Mouse (Mus musculus) liver, embryonic 14.5 days (tissue): ENCODE results near the gene Vmn1r65. TPM values are rescaled to one million over a fixed set of nuclear protein-coding genes. Genes with fewer than 3 reads are reported as not detected.
"Not testable (repeated sequence)": the region's sequence is repeated elsewhere in the genome, so short reads cannot be mapped to it uniquely, and the experiment has no call there.

Experiments used
- ATAC-seq: fragments of 200-750 bp; cut with Nextera tagmentation; 2 replicates; pipeline ENCODE4 v1.8.0; 2017; ENCODE audit warnings: moderate number of reproducible peaks, mild to moderate bottlenecking, moderate library complexity; ENCODE audit not compliant: insufficient read depth
- DNase-seq, 3 experiments: peaks; one replicate each; pipeline ENCODE4 v3.0.0-alpha.2; 2012 to 2013; ENCODE audit warnings: low read depth in 3 of 3, low spot score in 3 of 3
- H3K27ac ChIP-seq: fragments of 300-500 bp; sonication (generic); 2 replicates; pipeline ENCODE4 v1.5.1; 2014; ENCODE audit warnings: moderate library complexity, mild to moderate bottlenecking, control low read depth, inconsistent platforms
- H3K27me3 ChIP-seq: fragments of 300-500 bp; sonication (generic); 2 replicates; pipeline ENCODE4 v1.6.1; 2014; ENCODE audit warnings: mild to moderate bottlenecking, low read length, moderate library complexity; ENCODE audit not compliant: control insufficient read depth, insufficient read depth
- H3K36me3 ChIP-seq: fragments of 300-500 bp; sonication (generic); replicated peaks from 2 replicates; pipeline ENCODE4 v1.6.1; 2014; ENCODE audit warnings: low read depth; ENCODE audit not compliant: control insufficient read depth, insufficient read depth
- H3K4me1 ChIP-seq, 2 experiments: fragments of 200-500 bp in 1 of 2; fragments of 300-500 bp in 1 of 2; sonication (generic) in 1 of 2; replicated peaks; 2 replicates each; pipeline ENCODE4 v1.6.1; 2012 to 2014; ENCODE audit warnings: antibody characterized with exemption in 1 of 2, inconsistent platforms in 1 of 2, low read length in 1 of 2; ENCODE audit not compliant: control insufficient read depth in 2 of 2, insufficient read depth in 2 of 2
- H3K4me2 ChIP-seq: fragments of 300-500 bp; sonication (generic); 2 replicates; pipeline ENCODE4 v1.6.1; 2014; ENCODE audit warnings: low read depth, mild to moderate bottlenecking, control low read depth, moderate library complexity
- H3K4me3 ChIP-seq, 2 experiments: fragments of 200-500 bp in 1 of 2; fragments of 300-500 bp in 1 of 2; sonication (generic) in 1 of 2; 2 replicates each; pipeline ENCODE4 v1.5.1; 2012 to 2014; ENCODE audit warnings: low read depth in 2 of 2, low read length in 2 of 2, mild to moderate bottlenecking in 2 of 2, control low read depth in 1 of 2, inconsistent platforms in 1 of 2, moderate library complexity in 1 of 2; ENCODE audit not compliant: insufficient read depth in 1 of 2
- H3K9ac ChIP-seq: fragments of 300-500 bp; sonication (generic); replicated peaks from 2 replicates; pipeline ENCODE4 v1.6.1; 2014; ENCODE audit warnings: mild to moderate bottlenecking, control low read depth, moderate library complexity
- H3K9me3 ChIP-seq: fragments of 300-500 bp; sonication (generic); 2 replicates; pipeline ENCODE4 v1.6.1; 2016; ENCODE audit warnings: low read length, mixed read lengths; ENCODE audit not compliant: control insufficient read depth
- CTCF ChIP-seq: IDR thresholded peaks from 2 replicates; pipeline ENCODE4 v1.5.1; 2016; ENCODE audit warnings: antibody characterized with exemption, low read depth, control low read depth
- EP300 ChIP-seq: IDR thresholded peaks from 2 replicates; pipeline ENCODE4 v1.6.1; 2016; ENCODE audit warnings: antibody characterized with exemption, low read depth
- WGBS: fragments of 180-500 bp; shearing (Covaris S2); extraction: QIAGEN DNeasy Blood & Tissue Kit; methylation state at CpG from one replicate; pipeline ENCODE4 v1.1.7; 2014; ENCODE audit not compliant: insufficient replicate concordance; 5-methylcytosine and 5-hydroxymethylcytosine counted together
- polyA plus RNA-seq, 2 experiments: library from polyadenylated mRNA; depleted of rRNA in 1 of 2; stranded (reverse) in 1 of 2; unstranded in 1 of 2; fragments of >200 nt; fragmentation: Nextera tagmentation in 1 of 2; extraction: Ambion mirVana in 1 of 2; gene quantifications; 2 replicates each; pipeline versions ENCODE4 v1.2.1 to v1.2.3; 2012 to 2014

Vmn1r65 gene
- not detected in 2 replicates for polyA plus RNA-seq (2012; rRNA removed)
- polyA plus RNA-seq (2014; fragmentation: Nextera tagmentation; extraction: Ambion mirVana), result not detected in 2 replicates

GRCm38 (mm10) chr7:6010910-6011309 lies at the start of gene Vmn1r65:
Gene Vmn1r65 (minus strand): TSS chr7:6011010.
- H3K4me3 ChIP-seq, result no peak within 1 kb of the TSS
- 79% methylated on average over 1 of the region's 1 CpGs for WGBS
- no peak for DNase-seq
- H3K4me2 ChIP-seq, result no peak within 1 kb of the TSS
- H3K9me3 ChIP-seq, result no peaks in the 10 kb centered on the region; the same call in 1 of the 2 replicates
- no peaks in the 10 kb centered on the region for H3K36me3 ChIP-seq
- no peaks in the 10 kb centered on the region for H3K4me1 ChIP-seq
- no peak within 1 kb of the TSS for H3K9ac ChIP-seq
- H3K27ac ChIP-seq, result no peak within 1 kb of the TSS
- ATAC-seq, result no peak
- H3K27me3 ChIP-seq, result no peaks in the 10 kb centered on the region
- TF ChIP-seq CTCF (no peak), EP300 (no peak)

GRCm38 (mm10) chr7:6044861-6045260 lies 34.1 kb upstream of the Vmn1r65 start, which contains the start of gene Nlrp4c:
Gene Nlrp4c (plus strand): TSS chr7:6045161.
- H3K9me3 ChIP-seq, result no peaks in the 10 kb centered on the region
- ATAC-seq (no peak), DNase-seq (no peak)
- no peaks in the 10 kb centered on the region for H3K4me1 ChIP-seq
- H3K36me3 ChIP-seq, result no peaks in the 10 kb centered on the region
- 72% methylated on average over 11 of the region's 11 CpGs for WGBS
- no peak within 1 kb of the TSS for H3K4me3 ChIP-seq
- H3K4me2 ChIP-seq, result no peak within 1 kb of the TSS
- H3K9ac ChIP-seq, result no peak within 1 kb of the TSS
- H3K27me3 ChIP-seq, result no peaks in the 10 kb centered on the region
- H3K27ac ChIP-seq, result no peak within 1 kb of the TSS
- TF ChIP-seq CTCF (no peak), EP300 (no peak)

- DNase-seq, H3K27me3 ChIP-seq, H3K4me1 ChIP-seq, ATAC-seq, H3K4me3 ChIP-seq, H3K36me3 ChIP-seq, H3K4me2 ChIP-seq, H3K9me3 ChIP-seq, H3K9ac ChIP-seq, H3K27ac ChIP-seq: not testable (repeated sequence)
- WGBS, result 66% methylated on average over 4 of the region's 4 CpGs
These were observed 28.4 kb downstream of the Vmn1r65 start for GRCm38 (mm10) chr7:5982426-5982825.

GRCm38 (mm10) chr7:5972546-5972945 lies 38.3 kb downstream of the Vmn1r65 start:
- H3K9ac ChIP-seq, H3K27me3 ChIP-seq, H3K4me1 ChIP-seq, H3K4me2 ChIP-seq, H3K4me3 ChIP-seq, DNase-seq, H3K9me3 ChIP-seq, H3K36me3 ChIP-seq, H3K27ac ChIP-seq, ATAC-seq: not testable (repeated sequence)
- 43% methylated on average over 2 of the region's 2 CpGs for WGBS

Other genes with a start within 250 kb of the Vmn1r65 start
- not detected in 2 replicates for gene Vmn1r63, start 205.6 kb downstream of the Vmn1r65 start, polyA plus RNA-seq (2012; rRNA removed)
- gene Vmn1r63, start 205.6 kb downstream of the Vmn1r65 start, polyA plus RNA-seq (2014; fragmentation: Nextera tagmentation; extraction: Ambion mirVana), result not detected in 2 replicates
- not detected in 2 replicates for gene Vmn1r64, start 126.5 kb downstream of the Vmn1r65 start, polyA plus RNA-seq (2012; rRNA removed)
- not detected in 2 replicates for gene Vmn1r64, start 126.5 kb downstream of the Vmn1r65 start, polyA plus RNA-seq (2014; fragmentation: Nextera tagmentation; extraction: Ambion mirVana)
- gene Nlrp4c, start 34.2 kb upstream of the Vmn1r65 start, polyA plus RNA-seq (2012; rRNA removed), result not detected in 2 replicates
- gene Nlrp4c, start 34.2 kb upstream of the Vmn1r65 start, polyA plus RNA-seq (2014; fragmentation: Nextera tagmentation; extraction: Ambion mirVana), result not detected in 2 replicates
- gene Zfp787, start 145.0 kb upstream of the Vmn1r65 start, polyA plus RNA-seq (2012; rRNA removed), result 11.6 and 12.5 TPM in 2 replicates
- 6.7 and 6.9 TPM in 2 replicates for gene Zfp787, start 145.0 kb upstream of the Vmn1r65 start, polyA plus RNA-seq (2014; fragmentation: Nextera tagmentation; extraction: Ambion mirVana)
- 10.1 and 13.8 TPM in 2 replicates for gene Zfp444, start 161.2 kb upstream of the Vmn1r65 start, polyA plus RNA-seq (2012; rRNA removed)
- 15.0 and 16.3 TPM in 2 replicates for gene Zfp444, start 161.2 kb upstream of the Vmn1r65 start, polyA plus RNA-seq (2014; fragmentation: Nextera tagmentation; extraction: Ambion mirVana)
- not detected in 2 replicates for gene Galp, start 186.1 kb upstream of the Vmn1r65 start, polyA plus RNA-seq (2012; rRNA removed)
- not detected in 2 replicates for gene Galp, start 186.1 kb upstream of the Vmn1r65 start, polyA plus RNA-seq (2014; fragmentation: Nextera tagmentation; extraction: Ambion mirVana)
- not detected in 2 replicates for gene Zscan5b, start 211.3 kb upstream of the Vmn1r65 start, polyA plus RNA-seq (2012; rRNA removed)
- gene Zscan5b, start 211.3 kb upstream of the Vmn1r65 start, polyA plus RNA-seq (2014; fragmentation: Nextera tagmentation; extraction: Ambion mirVana), result not detected in 2 replicates
- not detected in 2 replicates for gene Epp13, start 241.7 kb upstream of the Vmn1r65 start, polyA plus RNA-seq (2012; rRNA removed)
- not detected in 2 replicates for gene Epp13, start 241.7 kb upstream of the Vmn1r65 start, polyA plus RNA-seq (2014; fragmentation: Nextera tagmentation; extraction: Ambion mirVana)